Mouse (Mus musculus) leukemia stem cell, adult 10-12 weeks (primary cell): ENCODE results near the gene Gm26938. TPM values are rescaled to one million over a fixed set of nuclear protein-coding genes. Genes with fewer than 3 reads are reported as not detected.

Experiments used
- polyA plus RNA-seq: library from polyadenylated mRNA; stranded (reverse); fragments of >175 nt; gene quantifications from 2 replicates; pipeline ENCODE4 v1.2.3, GENCODE M21; 2012; ENCODE audit warnings: low replicate concordance

Gene Gm26938
- not detected in 2 replicates for polyA plus RNA-seq

DNA sequence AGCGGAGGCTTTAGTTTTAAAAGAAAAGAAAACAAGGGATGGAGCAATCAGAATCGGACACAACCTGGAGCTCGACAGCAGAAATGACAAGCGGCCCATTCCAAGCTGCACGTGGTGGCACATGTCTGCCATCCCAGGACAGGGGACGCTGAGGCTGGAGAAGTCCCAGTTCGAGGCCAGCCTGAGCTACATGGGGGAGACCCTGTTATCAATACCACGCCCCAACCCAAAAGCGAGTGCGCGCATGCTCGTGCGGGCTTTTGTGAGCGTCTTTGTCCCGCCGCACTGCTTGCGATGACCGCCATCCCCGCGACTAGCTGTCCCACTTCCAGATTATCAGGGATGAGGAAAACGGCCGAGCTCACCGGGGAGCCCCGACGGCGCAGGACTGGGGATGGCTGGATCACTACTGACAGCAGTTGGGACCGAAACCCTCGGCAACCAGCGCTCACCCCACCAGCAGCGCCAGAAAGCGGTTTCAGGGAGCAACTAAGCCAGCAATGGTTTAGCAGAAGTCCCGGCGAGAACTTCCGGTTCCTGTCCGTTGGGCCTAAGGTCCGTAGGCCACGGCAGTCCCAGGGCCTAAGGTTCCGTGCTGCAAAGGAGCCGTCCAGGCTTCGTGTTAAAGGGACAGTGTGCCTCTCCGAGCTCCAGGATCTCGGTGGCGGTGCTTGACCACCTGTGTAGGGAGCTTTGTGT, at the start of gene Gm26938, which contains the start of gene Psmg3:
Gene Gm26938 (minus strand): TSS at position 51 of the 699 bp plus-strand sequence.
Gene Psmg3 (minus strand): TSS at position 529 of the 699 bp plus-strand sequence.

DNA sequence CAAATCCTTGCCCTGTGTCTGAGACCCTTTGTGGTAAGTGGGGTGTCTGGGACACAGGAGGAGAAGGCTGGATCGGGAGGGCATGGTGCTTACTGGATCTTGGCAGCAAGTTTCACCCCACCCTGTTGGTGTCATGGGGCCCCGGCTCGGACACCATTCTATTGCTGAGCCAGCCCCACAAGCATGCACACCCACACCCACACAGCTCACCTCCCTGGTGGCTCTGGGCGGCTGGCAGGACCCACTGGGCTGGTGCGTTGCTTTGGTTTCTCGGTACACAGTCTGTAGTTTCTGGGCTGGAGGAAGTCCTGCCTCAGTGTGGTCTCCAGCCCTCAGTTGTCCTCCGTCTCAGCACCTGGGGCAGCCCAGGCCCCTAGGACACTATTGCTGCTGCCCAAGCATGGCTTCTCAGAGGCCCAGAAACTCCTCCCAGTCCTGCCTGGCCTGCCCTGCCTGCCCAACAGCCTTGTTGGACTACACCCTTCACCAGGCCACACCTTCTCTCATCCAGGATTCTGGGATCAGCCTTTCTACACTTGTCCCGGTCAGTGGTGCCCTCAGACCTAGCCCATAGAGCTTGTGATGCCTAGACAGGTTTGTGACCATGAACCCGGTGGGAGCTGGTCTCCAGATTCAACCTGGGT, 6.5 kb downstream of the Gm26938 start, which contains the start of gene Tmem184a:
Gene Tmem184a (minus strand): TSS at position 380 of the 644 bp plus-strand sequence.

DNA sequence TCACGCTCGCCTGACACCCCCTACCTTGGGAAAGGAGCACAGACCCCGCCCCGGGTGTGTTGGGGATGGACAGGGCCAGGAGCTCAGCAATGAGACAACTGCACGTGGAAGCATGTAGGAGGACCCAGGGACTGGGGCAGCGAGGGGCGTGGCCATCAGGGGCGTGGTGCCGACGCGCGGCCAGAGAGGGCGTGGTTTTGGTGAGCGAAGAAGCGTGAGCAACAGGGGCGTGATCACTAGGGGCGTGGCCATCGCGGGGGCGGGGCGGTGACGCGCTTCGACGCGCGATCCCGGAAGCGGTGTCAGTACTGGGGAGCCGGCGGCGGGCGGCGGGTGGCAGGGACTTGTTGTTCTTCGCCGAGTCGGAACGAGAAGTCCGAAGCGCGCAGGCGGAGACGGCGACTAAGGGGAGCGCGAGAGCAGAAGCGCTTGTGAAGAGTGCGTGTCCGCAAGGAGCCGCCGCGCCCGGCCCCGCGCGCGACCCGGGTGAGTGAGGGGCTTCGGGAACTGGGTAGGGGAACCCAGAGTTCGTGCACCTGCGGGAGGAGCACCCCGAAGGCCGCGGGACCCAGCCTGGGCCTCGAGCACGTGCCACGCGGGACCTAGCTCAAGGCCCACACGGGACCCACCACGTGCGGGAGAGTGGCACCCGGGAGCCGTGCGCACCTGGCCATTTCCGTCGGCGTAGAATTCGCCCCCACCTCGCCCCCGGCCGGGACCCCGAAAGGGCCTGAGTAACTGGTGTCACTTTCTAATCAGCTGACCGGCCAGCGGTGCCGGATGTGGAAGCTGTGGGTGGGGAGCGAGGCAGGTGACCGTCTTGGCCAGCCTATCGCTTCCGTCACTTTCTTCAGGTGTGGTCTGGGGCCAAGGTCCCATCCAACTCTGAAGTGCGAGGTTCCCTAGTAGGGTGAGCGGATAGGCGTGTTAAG, 34.7 kb downstream of the Gm26938 start, which contains the start of gene Mafk:
Gene Mafk (plus strand): TSS at position 287 of the 932 bp plus-strand sequence.

DNA sequence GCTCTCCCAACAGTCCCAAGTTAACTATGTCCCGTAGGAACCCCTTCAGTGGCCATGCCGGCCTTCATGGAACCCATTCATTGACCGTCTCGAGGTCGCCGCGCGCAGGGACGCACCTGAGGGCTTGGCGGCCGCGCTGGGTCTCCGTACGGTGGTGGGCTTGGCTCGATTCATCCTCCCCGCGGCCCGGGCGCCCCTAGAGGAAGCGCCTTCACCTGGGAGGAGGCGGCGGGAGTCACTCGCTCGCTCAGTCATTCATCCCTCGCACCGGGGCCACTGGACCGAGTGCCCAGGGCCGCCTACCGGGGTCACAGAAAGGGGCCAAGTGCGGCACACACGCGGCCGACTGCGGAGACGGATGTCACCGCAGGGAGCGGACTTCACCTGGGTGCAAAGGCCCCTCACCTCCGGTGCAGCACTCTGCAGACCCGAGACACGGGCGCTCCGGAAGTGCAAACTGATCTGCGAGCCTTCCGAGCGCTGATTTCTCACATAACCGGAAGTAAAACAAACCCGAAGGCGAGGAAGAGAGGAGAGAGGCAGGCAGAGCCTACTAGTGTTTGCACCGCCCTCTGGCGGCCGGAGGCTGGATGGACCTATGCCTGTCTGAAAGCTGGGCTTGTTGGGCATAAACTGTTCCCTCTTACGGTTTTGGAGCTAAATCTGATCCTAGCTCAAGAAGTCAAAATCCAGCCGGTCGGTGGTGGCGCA, 50.8 kb downstream of the Gm26938 start, which contains the start of gene Ints1:
Gene Ints1 (minus strand): TSS at position 459 of the 711 bp plus-strand sequence.

Other genes starting within 250 kb of the Gm26938 start
- 58.8 and 64.8 TPM in 2 replicates for gene Micall2, start 90.1 kb downstream of the Gm26938 start, polyA plus RNA-seq
- gene Ints1, start 50.7 kb downstream of the Gm26938 start, polyA plus RNA-seq: 127 and 152 TPM in 2 replicates
- gene Mafk, start 34.9 kb downstream of the Gm26938 start, polyA plus RNA-seq: 60.1 and 77.2 TPM in 2 replicates
- gene Tmem184a, start 6.5 kb downstream of the Gm26938 start, polyA plus RNA-seq: 51.8 and 97.5 TPM in 2 replicates
- gene Psmg3, start 478 bp upstream of the Gm26938 start, polyA plus RNA-seq: 17.2 and 31.4 TPM in 2 replicates
- 0.10 and 0.11 TPM in 2 replicates for gene Elfn1, start 81.5 kb upstream of the Gm26938 start, polyA plus RNA-seq